Mouse (Mus musculus) brain, embryonic 14.5 days (tissue): ENCODE results near the gene Palld. TPM values are rescaled to one million over a fixed set of nuclear protein-coding genes. Genes with fewer than 3 reads are reported as not detected.

Experiments
- DNase-seq: peaks from one replicate; pipeline ENCODE4 v3.0.0-alpha.2; 2011; ENCODE audit warnings: low read depth
- CTCF ChIP-seq: fragments of 200-500 bp; IDR thresholded peaks from 2 replicates; pipeline ENCODE4 v1.5.1; 2012; ENCODE audit warnings: inconsistent platforms, mild to moderate bottlenecking, moderate library complexity, borderline replicate concordance; ENCODE audit not compliant: insufficient read depth, insufficient read length; ENCODE audit errors: extremely low read depth
- POLR2A ChIP-seq: fragments of 200-500 bp; IDR thresholded peaks from 2 replicates; pipeline ENCODE4 v1.6.1; 2012; ENCODE audit warnings: mild to moderate bottlenecking, inconsistent platforms, borderline replicate concordance; ENCODE audit not compliant: poor library complexity, insufficient read depth, insufficient read length, severe bottlenecking; ENCODE audit errors: extremely low read depth
- polyA plus RNA-seq: library from polyadenylated mRNA; depleted of rRNA; stranded (reverse); fragments of >200 nt; gene quantifications from 2 replicates; pipeline ENCODE4 v1.2.3, GENCODE M21; 2012

The Palld gene
- polyA plus RNA-seq, 1 experiment, result 16.4 TPM

DNA sequence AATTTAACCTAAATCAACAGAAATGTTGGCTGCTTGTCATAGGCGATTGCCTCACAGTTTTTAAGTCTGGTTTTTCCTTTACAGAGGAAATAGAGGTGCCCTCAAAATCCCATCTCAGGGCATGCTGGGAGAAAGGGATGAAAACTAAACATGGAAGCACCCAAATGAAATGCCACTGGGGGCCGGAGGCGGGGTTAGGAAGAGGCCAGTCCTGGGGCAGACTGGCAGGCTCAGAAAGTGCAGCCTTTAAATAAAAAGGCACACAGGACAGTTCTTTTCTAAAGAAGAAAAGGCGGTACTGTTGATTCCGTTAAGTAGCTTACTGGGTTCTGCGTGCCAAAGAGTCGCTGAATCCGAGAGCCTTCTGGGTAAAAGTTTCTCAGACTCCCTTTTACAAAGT, 311.0 kb downstream of the Palld start:
- DNase-seq, result peak; percentile 66
- TF ChIP-seq CTCF (no peak), POLR2A (no peak)

DNA sequence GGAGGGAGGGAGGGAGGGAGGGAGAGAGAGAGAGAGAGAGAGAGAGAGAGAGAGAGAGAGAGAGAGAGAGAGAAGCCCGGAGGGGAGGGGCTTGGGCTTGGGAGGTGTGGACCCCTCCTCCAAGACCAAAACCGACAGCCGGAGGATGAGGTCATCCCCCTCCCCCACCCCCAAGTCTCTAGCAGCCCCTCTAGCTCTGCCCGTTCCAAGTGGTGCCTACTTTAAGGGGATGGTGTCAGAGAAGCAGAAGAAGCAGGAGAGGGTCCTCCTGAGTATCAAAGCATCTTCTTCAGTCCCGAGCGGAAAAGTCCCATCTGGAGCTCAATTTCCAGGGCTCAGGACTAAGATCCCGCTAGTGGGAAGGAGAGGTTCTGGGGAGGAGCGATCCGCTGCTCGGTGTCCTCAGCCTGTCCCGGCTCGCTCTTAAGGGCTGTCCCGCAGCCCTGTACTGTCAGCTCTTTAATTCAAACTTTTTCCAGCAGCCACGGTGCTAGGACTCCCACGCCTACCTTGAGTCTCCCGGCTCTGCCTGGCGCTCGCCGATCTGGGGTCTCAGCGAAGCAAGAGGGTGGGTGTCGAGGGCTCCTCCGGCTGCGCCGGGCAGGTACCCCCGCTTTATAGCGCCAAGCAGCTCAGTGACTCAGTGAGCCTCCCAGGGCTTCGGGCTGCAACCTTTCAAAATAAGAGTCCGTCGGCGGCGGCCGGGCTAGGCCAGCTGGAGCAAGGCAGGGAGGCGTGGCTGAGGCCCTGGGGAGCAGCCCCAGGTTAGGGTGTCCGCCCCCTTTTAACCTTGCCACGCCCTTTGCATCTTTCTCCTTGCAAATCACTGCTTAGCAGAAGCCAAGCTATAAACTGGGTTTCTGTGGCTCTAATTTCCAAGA, 311.7 kb downstream of the Palld start:
- DNase-seq, result peak; percentile 91
- no peak for TF ChIP-seq CTCF
- no peak for TF ChIP-seq POLR2A

DNA sequence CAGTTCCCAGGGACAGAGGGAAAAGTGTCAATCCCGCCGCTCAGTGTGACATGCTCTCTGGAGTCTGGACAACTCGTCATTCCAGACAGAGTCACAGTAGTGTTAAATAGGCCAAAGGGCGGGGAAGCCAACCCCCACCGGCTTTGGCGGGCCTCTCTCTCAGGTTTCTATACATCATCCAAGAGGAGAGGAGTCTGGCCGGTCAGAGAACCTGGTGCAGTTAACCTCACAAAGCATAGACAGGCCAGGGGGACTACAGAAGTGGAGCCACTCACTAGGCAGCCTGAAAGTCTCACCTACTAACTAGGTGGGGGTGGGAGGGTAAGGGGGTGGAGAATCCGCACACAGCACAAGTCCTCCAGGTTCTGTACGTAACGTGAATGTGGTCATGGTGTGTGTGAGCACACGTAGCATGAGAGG, 312.5 kb downstream of the Palld start:
- TF ChIP-seq POLR2A (no peak), CTCF (no peak)
- peak; percentile 24 for DNase-seq

DNA sequence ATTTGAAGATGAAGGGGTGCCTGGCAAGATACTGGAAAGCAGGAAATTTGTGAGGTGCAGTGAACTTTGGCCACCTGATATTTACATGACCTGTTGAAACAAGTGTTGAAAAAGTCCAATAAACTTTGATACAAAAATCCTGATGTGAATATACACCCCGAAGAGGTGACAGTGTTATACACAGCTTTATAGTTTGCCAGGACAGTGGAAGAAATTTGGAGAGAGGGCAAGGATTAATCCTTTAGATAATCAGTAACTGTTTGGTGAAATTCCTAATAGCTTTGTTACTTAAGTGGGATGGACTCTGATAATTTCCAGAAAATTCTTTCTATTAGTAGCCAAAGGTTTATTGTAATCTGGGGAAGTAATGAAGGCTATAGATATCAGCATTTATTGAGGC, 314.2 kb downstream of the Palld start:
- no peak for TF ChIP-seq CTCF
- no peak for TF ChIP-seq POLR2A
- no peak for DNase-seq

DNA sequence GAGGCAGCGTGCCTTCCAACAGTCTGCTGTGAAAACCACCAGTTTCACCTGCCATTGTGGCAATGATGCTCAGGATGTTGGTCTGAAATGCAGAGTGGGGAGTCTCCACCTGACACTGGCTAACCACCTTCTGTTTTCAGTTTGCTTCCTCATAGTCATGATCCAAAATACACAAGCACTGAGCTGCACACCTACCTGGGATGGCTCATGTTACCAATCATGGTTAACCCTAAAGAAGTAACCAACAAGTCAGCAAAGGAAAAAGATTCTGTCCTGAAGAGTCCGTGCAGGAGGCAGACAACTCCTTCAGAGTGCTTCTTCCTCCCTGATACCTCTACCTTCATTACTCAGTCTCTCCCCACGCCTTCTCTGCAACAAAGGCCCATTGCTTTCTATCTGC, 314.8 kb downstream of the Palld start:
- no peak for TF ChIP-seq POLR2A
- TF ChIP-seq CTCF, result no peak

DNA sequence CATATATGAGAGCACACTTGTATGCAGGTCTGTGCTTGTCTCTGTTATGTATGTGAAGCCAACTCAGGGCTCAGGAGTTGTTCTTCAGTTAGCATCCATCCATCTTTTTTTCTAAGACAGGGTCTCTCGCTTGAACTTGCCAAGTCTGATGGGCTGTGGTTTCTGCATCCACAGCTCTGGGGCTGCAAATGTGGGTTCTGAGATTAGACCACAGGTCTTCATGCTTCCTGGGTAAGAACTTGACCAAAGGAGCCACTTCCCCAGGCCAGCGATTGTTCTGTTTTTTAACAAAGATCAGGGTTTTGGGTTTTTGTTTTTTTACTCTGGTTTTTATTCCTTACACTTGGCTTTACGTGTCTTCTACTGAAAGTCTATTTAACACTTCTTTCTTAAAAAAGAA, 316.0 kb downstream of the Palld start:
- no peak for TF ChIP-seq POLR2A
- TF ChIP-seq CTCF, result no peak

More for the DNA sequence above, 314.8 kb downstream of the Palld start:
- no peak for DNase-seq

DNA sequence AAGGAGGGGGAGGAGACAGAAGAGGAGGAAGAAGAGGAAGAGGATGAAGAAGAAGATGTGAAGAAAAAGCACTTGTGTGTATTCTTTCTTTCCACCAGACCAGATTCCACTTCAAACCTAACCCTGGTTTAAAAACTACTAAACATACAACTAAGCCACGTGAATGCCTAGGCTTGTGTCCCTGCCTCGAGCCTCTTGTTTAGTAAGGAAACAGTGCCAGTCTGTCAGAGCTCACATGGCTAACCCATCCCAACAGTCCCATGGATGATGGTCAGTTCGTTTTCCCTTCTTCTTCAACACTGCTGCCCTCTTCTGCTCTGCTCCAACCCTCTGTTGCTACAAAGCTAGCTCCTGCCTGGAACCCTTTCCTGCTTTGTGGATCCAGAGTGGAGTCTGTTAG, 316.7 kb downstream of the Palld start:
- no peak for TF ChIP-seq CTCF
- TF ChIP-seq POLR2A, result no peak

More for the DNA sequence above, 316.0 kb downstream of the Palld start:
- DNase-seq, result no peak

DNA sequence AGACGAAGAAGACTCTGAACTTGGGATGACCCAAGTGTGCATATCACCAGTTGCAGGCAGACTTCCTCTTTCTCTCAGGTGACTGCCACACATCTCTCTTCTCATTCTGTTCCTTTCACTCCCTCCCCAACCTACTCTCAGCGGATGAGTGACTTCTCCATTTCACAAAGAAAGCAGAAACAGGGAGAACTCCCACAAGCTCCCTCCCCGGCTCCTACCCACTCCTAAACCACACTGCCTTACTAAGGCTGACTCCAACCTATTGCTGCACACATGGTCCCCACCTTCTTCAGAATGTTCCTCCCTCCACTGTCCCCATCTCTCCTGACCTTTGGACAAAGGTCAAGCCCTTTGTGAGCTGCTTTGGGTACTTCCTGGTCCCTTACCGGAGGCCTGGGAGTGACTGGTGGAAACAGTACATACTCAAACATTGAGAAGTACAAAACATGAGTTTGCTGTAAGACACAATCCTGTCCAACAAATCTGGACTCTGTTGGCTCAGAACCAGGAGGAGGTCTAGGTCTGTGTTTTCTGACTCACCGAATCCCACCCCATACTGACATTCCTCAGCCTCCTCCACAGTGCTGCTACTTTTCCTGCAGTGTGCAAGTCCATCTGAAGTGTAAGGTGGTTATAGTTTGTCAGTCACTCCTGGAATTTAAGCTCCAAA, 317.6 kb downstream of the Palld start:
- no peak for DNase-seq
- TF ChIP-seq CTCF, result no peak

More for the DNA sequence above, 316.7 kb downstream of the Palld start:
- no peak for DNase-seq

DNA sequence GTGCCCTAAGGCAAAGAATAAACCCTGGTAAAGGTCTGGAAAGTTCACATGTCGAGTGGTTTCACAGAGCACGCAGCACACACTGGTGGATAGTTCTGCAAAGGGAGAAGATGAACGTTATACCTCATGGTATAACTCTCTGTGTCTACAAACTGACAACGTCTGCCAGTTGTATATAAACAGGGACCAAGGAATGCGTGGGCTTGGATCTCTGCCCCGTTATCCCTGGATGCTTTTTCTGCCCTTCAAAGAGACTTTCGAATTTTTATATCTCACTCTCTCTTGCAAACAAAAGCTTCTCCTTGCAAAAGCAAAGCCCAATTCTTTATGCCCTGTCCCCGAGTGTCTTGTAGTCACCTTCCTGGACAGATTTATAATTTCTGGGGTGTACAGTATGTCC, 319.9 kb downstream of the Palld start:
- no peak for DNase-seq
- TF ChIP-seq CTCF (no peak), POLR2A (no peak)

DNA sequence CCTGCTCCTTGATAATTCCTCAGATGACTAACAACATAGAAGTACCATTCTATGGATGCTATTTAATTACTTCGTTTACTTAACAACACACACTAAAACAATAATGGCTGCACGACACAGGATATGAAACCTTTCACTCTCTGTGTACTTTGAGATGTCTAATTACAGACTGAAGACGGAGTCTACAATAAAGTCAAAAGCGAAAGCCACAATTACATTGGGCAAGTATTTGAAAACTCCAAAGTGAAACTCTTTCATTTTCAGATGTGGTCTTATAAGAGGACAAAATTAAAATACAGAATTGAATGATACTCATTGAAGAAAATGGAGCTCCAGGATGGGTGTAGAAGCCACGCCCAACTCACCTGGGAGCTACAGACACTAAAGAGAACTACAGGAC, 321.2 kb downstream of the Palld start:
- DNase-seq, result no peak
- TF ChIP-seq CTCF (no peak), POLR2A (no peak)

DNA sequence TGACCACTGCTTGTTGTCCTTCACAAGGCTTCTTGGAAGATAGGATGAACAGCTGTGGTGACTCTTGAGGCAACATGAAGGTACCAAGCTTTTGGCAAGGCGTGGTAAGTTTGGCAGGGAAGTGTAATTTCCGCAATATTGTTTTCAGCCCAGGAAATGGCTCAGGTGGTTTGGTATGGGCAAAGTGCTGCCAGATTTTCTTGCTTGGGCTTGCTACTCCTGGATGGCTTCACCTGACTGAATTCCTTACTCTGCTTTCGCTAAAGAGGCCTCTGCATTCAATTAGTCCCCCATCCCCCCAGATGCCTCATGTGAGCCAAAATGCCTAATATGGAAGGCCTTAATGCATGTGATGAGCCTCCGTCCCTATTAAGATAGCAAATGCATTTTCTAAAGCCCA, 322.7 kb downstream of the Palld start:
- no peak for DNase-seq
- TF ChIP-seq POLR2A (no peak), CTCF (no peak)

DNA sequence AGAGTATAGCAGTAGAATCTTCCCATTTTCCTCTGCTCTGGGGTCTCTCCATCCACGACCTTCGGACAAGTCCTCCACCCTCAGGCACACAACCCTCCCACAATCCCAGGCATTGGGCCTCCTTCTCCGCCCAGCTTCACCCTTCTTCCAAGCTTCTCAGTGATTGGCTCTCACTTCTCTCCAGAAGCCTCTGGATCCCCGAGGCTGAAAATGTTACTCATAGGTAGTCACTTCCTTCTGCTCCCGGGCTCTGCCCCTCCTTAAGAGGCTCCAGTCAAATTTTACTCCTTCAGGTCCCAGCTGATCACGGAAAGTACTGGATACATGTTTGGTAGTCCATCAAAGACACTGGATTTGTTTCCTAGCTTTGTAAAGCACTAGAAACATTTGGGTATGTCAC, 323.7 kb downstream of the Palld start:
- TF ChIP-seq POLR2A (no peak), CTCF (no peak)

More for the DNA sequence above, 323.7 kb downstream of the Palld start:
- DNase-seq, result no peak
